ENCODE assay signal across 8 mouse cellular contexts in genomic region chr10:34127392-34128378, GRCm38 (mm10). TPM values are rescaled to one million over a fixed set of nuclear protein-coding genes. Genes with fewer than 3 reads are reported as not detected.
DNase-seq lines count a peak whose midpoint lies in the region; ATAC-seq lines count a peak whose summit lies in the region.

Calhm6 (minus strand) TSS chr10:34127984.

- peak; percentile 69 for ATAC-seq in forebrain, embryonic 15.5 days (replicated peaks)
- ATAC-seq in hindbrain, embryonic 12.5 days (ENCODE audit: low FRiP score) = peak; percentile 64

- peak; percentile 66 to 70 for DNase-seq in B cell, adult 2 months
- DNase-seq in adrenal gland, adult 2 months = peak; percentile 53
- DNase-seq in layer of hippocampus, postnatal 25 days (ENCODE audit: extremely low spot score in 1 of 2, low spot score in 1 of 2) = peak; percentile 27 to 42
- DNase-seq in lung, postnatal 10 days = peak; percentile 38
- DNase-seq in ovary, postnatal 14 days (ENCODE audit: low spot score) = peak; percentile 17
- peak; percentile 25 to 52 for DNase-seq in thymus, postnatal 10 days (ENCODE audit: low spot score in 2 of 2)

- peak within 1 kb of the TSS; percentile 40 for H3K9ac ChIP-seq in forebrain, embryonic 15.5 days (replicated peaks)
- H3K9ac ChIP-seq in hindbrain, embryonic 12.5 days = peak within 1 kb of the TSS; percentile 62

- no peaks in the 10 kb centered on the region for H3K36me3 ChIP-seq in forebrain, embryonic 15.5 days
- H3K36me3 ChIP-seq in hindbrain, embryonic 12.5 days = no peaks in the 10 kb centered on the region

- H3K4me1 ChIP-seq in forebrain, embryonic 15.5 days = no peaks in the 10 kb centered on the region
- 0 out of 2 replicates have a peak, but pooled peaks cover 3% of the 10 kb centered on the region for H3K4me1 ChIP-seq in hindbrain, embryonic 12.5 days

- H3K27me3 ChIP-seq in forebrain, embryonic 15.5 days = no peaks in the 10 kb centered on the region
- peaks cover 6% of the 10 kb centered on the region; the same call in 1 of the 2 replicates for H3K27me3 ChIP-seq in hindbrain, embryonic 12.5 days

- no peak within 1 kb of the TSS for H3K27ac ChIP-seq in forebrain, embryonic 15.5 days (replicated peaks)
- no peak within 1 kb of the TSS for H3K27ac ChIP-seq in hindbrain, embryonic 12.5 days

- no peaks in the 10 kb centered on the region for H3K9me3 ChIP-seq in forebrain, embryonic 15.5 days
- H3K9me3 ChIP-seq in hindbrain, embryonic 12.5 days (replicated peaks) = no peaks in the 10 kb centered on the region

- H3K4me2 ChIP-seq in forebrain, embryonic 15.5 days (replicated peaks) = peak within 1 kb of the TSS; percentile 57
- H3K4me2 ChIP-seq in hindbrain, embryonic 12.5 days (replicated peaks) = peak within 1 kb of the TSS; percentile 85

- 19% methylated on average over 44 of the region's 44 CpGs for WGBS in forebrain, embryonic 15.5 days
- WGBS in hindbrain, embryonic 12.5 days = 17% methylated on average over 44 of the region's 44 CpGs

- H3K4me3 ChIP-seq in forebrain, embryonic 15.5 days = peak within 1 kb of the TSS; percentile 46
- peak within 1 kb of the TSS; percentile 51 for H3K4me3 ChIP-seq in hindbrain, embryonic 12.5 days

RNA-seq across cellular contexts. Expression of gene Calhm6, which starts in this region (rescaled TPM):
- 1 to 10 TPM; 1.1 to 1.8 TPM for total RNA-seq in adrenal gland, adult 2 months (2021)
- polyA plus RNA-seq in adrenal gland, adult 2 months (2012; rRNA removed) = 3.0 and 3.6 TPM in 2 replicates
- 0.34 and 0.42 TPM in 2 replicates for polyA plus RNA-seq in forebrain, embryonic 15.5 days (2015; fragmentation: Nextera tagmentation; extraction: Ambion mirVana)
- 0.29 and 0.84 TPM in 2 replicates for polyA plus RNA-seq in hindbrain, embryonic 12.5 days (2016; fragmentation: Nextera tagmentation; extraction: Ambion mirVana)
- under 1 TPM; 0.25 to 0.56 TPM for total RNA-seq in layer of hippocampus, postnatal 25 days (2021)

Comparison
In these comparisons a context has a peak if more than half of its experiments do, and no peak if none do; other contexts are left out.
1. Peak in ATAC-seq, H3K4me3 ChIP-seq, H3K9ac ChIP-seq and H3K4me2 ChIP-seq in forebrain, embryonic 15.5 days; RNA of the gene not detected or under 1 TPM.
2. Peak in ATAC-seq, H3K4me3 ChIP-seq, H3K9ac ChIP-seq and H3K4me2 ChIP-seq in hindbrain, embryonic 12.5 days; RNA of the gene not detected or under 1 TPM.
3. Peak in DNase-seq in layer of hippocampus, postnatal 25 days; RNA of the gene not detected or under 1 TPM.
4. DNase-seq: peak in every context shown above with its lines; median percentile 68 in B cell, adult 2 months; 53 in adrenal gland, adult 2 months; 38 in thymus, postnatal 10 days; 38 in lung, postnatal 10 days; 34 in layer of hippocampus, postnatal 25 days; 17 in ovary, postnatal 14 days.